Mouse (Mus musculus) ovary, adult 18-20 months (tissue): ENCODE measurements around the gene Ttc28.

Source experiments
- DNase-seq: peaks from one replicate; pipeline ENCODE4 v3.0.0; 2022; ENCODE audit warnings: low spot score, mixed read lengths

The Ttc28 gene

DNA sequence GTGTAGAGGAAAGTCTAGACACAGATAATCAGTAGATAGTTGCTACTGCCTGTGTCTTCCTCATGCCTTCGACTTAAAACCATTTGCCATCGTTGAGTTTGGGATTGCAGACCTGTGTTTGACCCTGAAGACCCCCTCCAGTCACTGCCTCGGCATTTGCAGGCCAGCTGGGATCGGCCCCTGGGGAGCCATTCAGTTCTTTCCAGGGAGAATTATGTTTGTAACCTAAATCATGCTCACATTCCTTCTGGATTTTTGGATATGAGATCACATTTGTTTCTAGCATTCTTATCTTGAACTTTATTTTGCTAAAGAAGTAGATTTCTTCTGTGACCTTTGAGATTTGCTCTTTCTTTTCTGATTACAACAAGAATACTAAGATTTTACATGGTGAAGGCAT is 80.5 kb downstream of the Ttc28 start:
- no peak for DNase-seq

DNA sequence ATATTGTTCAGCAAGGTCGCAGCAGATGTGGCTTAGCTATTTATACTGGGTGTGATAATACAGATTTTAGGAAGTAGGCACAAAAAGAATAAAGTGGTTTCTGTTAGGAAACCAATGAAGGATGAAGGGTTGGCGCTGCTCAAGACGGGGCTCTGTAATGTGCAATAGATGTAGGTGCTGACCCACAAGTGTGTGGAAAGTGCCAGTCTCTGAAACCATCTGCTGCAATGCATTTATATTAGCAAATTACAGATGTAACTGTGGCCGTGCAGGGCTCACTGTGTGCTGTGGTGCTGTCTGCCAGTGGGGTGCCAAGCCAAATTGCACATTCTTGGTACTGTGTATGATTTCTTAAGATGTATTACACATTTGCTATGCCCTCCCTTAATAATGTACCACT is 81.3 kb downstream of the Ttc28 start:
- no peak for DNase-seq

DNA sequence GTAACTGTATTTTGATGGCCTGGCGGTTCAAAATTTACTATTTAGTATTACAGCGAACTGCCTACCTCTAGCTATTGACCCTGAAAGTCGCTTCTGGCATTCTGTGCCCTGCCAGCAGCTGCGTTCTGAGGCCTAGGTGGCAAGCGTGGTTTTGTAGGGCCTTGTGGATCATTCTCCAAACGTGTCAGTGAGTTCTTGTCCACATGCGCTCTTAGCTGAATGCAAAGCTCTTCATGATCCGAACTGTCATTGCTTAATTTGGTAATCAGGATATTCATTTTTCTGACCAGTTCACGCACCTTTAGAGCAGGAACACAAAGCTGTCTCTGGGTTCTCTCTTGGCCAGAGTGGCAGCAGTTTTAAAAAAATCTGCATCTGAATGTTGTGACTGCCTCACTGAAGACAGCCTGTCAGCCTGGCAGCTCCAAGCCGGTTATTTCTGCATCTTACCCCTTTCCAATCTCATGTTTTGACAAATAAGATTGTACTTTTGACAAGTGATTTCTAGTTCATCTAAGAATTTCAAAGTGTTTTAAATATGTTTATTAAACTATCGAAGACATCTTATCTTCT is 88.0 kb downstream of the Ttc28 start:
- no peak for DNase-seq

DNA sequence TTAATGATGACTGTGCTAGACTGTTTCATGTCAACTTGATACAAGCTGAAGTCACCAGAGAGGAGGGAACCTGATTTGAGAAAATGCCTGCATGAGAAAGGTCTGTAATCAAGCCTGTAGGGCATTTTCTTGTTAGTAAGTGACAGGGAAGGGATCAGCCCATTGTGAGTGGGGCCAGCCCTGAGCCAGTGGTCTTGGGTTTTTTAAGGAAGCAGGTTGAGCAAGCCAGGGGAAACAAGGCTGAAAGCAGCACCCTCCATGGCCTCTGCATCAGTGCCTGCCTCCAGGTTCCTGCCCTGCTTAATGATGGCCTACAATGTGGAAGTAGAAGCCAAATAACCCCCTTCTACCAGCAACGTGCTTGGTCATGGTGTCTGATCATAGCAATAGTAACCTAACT is 89.0 kb downstream of the Ttc28 start:
- DNase-seq, result no peak

DNA sequence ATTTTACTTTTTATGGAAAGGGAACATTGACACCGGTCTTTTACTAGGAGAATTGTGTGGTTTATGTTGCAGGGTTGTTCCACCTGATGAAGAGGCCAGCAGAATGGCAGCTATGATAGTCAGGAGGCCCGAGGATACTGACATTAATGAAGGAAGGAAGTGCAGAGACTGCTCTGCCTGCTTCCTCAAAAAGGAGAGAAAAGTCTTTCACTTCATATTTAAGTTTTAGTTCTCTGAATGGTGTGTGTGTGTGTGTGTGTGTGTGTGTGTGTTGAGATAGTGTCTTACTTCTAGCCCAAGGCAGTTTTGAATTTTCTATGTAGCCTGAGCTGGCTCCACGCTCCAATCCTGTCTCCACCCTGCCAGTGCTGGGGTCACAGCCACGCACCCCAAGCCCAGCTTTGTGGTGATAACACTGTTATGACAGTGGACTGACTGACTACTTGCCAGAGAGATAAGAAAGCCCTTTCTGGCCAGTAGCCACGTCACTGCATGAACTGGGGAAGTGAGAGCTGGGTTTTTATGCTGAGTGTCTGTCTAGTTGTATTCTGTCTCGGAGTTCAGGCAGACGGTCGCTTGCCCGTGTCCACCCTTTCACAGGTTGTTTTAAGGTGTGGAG is 90.7 kb downstream of the Ttc28 start:
- DNase-seq, result peak; percentile 42

DNA sequence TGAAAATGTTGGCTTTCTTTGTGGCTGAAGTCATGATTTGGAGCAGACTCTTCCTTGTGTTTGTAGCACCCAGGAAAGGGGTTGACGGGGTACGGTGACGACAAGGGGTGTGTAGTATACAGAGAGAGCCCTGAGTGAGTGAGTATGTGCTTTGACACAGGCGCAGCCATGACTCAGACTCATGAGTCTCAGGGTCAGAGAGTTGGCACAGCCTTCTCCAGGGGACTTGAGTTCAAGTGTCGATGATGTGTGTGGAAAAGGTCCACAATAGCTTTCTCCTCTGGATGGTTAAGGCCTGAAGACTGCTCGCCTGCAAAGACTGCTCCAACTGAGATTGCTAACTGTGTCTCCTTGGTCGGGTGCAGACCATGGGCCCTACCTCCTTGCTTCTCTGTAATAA is 97.1 kb downstream of the Ttc28 start:
- DNase-seq, result no peak

DNA sequence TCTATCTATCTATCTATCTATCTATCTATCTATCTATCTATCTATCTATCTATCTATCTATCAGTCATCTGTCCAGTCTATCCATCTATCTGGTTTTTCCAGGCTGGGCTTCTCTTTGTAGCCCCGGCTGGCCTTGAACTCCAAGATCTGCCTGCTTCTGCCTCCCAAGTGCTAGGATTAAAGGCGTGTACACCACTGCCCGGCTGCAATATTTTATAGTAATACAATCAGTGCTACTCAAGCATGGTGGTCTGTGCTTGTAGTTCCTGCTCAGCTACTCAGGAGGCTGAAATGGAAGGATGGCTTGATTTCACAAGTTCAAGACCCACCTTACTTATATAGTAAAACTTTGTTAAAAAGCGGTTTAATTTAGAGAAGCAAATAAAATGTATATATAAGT is 98.2 kb downstream of the Ttc28 start:
- DNase-seq, result no peak

DNA sequence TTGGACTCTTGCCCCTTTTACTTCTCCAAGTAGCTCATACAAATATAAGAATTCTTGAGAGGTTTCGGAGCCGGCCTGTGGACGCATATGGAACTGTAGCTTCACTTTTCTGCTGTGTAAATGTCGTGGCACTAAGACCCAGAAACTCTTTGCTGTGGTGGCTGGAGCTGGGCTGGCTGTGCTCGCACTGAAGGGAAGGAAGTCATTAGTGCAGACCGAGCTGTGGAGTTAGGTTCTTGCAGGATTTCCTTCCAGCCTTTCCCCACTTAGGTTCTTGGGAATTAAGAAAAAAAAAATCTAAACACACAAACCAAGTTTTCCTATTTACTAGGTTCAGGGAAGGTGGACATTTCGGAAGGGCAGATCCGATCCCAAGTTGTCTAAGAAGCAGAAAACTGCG is 98.9 kb downstream of the Ttc28 start:
- peak; percentile 61 for DNase-seq

DNA sequence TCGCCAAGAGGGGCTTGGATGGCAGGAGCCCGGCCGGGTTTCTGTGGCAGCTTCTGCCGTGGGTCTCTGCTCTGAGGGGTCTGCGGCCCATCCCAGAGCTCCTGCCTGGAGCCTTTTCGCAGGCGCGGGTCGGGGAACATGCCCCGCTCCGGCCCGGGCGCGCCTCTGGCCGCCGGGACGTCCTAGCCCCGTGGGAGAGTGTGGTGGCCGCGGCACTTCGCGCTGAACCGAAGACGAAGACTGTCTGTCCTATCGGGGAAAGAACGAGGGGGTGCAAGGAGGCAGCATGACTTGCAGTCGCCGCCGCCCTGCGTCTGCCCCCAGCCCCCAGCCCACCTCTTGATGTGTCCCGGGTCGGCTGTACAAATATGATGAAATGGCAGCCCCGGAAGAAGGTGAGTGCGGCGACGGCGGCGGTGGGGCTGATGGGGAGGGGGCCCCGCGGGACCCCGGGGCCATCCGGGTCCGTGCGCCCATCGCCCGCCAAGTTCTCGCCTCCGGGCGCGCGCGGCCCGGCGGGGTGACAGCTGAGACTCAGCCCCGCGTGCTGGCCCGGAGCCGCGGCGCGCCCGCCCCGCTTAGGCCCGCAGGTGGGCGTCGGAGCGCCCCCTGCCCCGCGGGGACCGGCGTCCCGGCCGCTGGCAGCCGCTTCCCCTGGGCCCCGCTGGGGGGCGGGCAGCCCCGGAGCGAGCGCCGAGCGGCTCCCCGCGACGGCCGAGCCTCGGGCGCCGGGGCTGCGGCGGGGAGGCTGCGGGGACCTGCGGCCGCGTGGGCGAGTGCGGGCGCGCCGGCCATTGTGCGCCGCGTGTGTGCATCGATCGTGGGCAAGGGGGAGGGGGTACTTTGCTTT is 99.6 kb downstream of the Ttc28 start:
- DNase-seq, result peak; percentile 6

DNA sequence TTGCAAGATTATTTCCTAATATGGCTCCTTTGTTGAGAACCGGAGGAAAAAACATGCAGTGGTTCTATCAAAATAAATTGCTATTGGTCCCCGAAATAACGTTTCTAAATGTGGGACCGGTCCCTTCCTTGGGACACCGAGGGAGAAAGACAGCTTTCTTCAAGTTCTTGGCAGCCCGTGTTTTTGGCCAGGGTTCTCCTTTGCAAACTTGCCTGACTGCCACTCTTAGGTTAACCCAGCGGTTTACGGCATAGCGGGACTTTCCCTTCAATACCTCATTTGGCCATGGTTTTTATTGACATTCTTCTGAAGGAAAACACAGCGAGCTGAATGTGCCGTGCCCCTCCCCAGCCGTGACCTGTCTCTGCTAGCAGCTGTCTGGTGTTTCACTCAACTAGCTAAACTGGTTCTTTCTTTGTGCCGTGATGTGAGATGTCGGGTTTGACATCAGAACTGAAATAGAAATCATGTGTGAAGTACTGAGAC is 100.3 kb downstream of the Ttc28 start:
- peak; percentile 32 for DNase-seq

DNA sequence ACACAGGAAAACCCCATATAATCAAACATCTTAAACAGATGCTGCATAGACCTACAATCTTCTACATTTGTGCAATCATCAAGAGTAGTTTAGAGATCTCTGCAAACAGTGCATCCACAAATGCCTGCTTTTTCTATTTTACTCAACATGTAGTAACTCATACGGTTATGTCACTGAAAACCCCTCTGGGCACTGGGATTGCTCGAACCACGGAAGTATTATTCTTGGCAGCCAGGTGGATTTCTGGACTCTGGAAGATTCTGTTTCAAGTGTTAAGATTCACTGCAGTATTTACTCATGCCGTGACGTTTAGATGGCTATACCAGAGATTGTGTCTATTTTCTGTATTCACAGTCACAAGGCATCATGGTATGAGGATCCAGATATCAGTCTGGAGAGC is 101.0 kb downstream of the Ttc28 start:
- no peak for DNase-seq

DNA sequence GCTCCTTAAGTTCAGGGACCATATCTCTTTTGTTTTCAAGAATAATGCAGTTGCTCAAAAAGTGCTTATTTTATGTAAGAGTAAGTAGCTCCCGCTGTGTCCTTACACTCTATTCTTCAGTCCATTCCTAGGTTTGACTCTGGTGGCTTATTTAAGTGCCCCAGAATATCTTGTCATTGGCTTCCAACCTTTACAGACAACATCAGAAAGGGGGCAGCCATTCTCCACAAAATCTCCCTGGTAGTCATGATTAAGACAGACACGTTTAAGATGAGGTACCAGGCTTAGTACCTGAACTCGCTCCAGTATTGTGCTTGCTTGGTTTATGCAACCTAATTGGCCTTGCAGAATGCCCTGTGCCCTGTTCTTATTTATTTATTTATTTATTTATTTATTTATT is 102.8 kb downstream of the Ttc28 start:
- DNase-seq, result no peak

DNA sequence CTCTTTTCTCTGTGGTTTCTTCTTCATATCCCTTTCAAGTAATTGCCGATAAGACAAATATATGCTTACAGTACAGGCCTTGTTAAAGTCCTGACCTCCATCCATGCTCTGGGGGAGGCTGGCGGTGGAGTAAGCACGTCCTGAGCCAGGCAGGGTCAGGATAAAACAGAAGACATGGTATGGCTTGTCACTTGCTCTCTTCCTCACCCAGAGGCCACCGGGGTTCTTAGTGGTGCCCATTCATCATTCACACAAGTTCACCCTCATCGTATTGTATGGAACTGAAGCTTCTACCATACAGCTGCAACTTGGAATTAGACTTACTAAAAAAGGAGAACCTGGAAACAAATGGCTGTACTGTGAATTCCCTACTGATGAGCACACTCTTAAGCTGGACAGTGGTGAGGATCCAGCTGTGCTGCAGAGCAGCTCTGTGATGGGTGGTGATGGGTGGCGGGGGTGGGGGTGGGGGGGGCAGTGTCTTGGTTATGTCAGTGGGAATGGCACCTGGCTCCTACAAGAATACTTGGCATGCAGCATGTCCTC is 104.6 kb downstream of the Ttc28 start:
- DNase-seq, result no peak

DNA sequence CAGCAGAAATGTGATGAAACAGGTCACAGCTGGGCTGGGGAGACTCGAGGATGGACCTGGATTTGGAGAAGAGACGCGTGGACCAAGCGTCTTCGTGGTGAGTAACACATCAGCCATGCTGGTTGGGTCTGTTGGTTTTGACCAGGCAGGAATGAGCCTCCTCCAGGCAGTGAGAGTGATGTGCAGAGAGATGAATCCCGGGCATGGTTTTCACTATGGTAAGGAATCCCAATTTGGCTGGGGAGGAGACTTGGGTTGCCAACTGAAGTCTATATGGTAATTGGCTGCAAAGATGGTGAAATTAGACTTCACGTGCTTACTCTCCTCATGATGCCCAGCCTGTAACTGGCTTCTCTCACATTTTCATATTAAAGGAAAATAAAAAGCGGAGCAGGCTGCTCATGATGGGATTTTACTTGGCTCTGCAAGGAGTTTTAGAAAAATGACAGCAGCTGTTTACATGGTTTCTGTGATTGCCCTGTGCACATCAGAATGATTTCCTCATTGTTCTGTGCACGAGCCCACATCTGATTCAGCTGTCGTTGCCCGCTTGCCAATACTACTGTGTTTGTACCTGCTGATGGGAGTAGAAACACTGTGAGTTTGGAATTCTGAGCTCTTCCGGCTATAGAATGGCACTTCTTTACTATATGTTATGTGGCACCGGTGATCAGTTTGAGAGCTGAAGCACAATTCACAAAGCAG is 117.4 kb downstream of the Ttc28 start:
- DNase-seq, result no peak

DNA sequence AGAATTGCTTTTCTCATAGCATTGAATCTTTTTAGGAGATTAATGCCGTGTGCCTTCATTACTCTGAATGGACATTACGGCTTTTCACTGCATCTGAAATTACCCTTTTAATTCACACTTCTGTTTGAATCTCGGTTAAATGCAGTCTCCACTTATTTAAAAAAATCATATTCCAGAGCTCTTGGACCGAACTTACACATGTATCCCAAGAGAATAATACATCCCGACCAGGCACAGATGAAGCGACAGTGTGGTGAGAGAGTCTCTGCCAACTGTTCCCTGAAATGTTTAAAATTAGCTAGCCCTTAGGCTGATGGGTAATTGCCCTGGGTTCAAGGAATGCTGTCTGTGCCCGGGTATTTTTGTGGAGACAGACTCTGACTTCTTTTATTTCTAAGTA is 118.1 kb downstream of the Ttc28 start:
- DNase-seq, result no peak

DNA sequence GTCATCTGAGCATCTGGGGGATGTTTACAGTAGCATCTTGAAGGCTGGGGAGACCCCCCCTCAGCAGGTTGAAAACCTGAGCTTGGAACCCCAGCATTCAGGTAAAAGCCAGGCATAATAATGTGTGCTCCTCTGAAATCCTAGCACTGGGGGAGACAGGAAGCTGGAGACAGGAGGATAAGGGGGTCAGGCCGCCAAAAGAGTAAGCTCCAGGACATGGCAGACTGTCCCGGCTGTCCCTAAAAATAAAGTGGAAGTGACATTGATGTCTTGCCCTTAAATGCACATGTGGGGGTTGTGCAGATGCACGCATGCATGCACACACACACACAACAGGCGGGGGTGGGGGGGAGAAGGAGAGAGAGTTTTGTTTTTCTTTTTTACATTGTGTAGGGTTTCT is 118.7 kb downstream of the Ttc28 start:
- no peak for DNase-seq

DNA sequence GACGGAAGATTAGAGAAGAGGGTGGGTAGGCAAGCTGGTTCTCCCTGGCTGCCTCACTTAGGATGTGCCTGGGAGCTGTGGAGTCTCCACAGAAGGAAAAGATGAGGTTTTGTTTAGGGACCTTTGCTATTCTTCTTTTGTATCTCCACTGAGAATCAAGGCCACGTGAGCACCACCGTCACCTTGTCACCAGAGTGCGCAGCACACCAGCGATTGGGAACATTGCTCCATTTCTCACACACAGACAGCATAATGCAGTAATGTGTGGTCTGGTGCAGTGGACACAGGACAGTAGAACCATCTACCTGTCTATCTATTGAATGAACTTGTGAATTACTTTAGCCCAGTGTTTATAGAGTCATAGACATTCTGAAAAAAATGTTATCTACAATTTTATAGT is 121.3 kb downstream of the Ttc28 start:
- no peak for DNase-seq

DNA sequence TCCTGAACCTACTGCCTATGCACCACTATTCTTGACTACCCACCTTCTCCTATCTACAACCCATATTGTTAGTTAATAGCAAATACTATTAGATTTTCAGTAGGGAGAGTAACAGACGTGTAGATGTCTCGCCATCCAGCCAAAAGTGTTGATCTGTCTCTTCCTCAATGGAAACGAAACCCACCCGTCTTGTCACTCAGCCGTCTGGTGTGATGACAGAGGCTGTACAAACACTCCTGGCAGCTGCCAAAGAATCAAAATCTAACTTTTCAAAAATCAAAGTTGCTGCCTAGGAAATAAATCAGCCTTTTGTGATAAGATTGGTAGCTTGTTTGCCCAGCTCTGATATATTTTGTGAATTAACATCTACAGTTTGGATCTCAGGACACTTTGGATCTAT is 123.6 kb downstream of the Ttc28 start:
- DNase-seq, result no peak

DNA sequence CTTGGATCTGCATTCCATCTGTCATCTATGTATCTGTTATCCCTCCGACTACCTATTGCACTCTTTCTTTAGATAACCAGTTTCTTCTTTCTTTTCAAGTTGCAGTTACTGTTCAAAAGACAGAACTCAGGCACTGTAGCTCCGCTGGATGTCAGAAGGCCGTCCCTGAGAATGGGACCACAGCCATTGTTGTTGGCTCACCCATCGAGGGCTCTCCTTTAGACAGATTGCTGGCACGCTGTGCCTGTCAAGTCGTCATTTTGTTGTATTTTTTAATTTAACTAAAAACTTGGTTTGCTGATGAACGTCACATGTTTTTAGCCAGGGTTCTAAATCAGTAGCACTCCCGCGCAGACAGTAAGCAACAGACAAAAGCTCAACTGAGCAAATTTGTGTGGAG is 124.1 kb downstream of the Ttc28 start:
- no peak for DNase-seq

DNA sequence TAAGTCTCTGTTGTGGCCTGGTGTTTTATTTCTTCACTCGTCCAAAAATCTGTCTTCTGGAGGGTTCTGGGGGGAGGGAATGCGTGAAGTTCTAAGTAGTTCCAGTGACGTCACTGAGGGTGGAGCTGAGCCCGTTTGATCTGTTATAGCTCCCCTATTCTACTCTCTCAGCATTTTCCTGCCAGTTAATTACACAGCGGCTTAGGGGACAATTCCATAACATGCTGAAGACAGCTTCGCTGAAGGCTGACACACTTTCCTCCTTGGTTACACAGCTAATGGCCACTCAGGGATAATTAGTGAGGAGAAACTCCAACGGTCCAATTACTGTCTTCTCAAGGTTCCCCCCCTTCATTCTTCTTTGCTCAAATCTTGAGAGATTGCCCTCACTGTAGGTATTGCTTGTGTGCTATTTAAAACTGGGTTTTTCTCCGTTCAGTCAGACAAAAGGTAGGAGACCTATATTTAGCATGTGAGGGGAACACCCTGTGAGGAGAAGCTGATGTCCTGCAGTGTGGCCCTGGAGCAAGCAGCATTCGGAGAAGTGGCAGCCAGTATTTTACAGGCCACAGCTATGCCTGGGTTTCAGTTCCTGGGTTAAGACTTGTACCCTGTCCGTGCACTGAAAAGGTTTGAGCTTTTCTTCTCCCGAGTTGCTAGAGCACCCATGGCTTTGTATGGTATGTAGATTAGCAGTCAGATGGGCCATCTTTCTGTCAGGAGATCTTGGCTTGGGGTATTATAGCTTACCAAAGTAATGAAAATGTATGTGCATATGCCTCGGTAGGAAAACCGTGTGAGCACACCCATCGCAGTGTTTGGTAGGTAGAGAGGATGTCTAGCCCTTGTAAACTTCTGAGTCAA is 126.9 kb downstream of the Ttc28 start:
- no peak for DNase-seq

DNA sequence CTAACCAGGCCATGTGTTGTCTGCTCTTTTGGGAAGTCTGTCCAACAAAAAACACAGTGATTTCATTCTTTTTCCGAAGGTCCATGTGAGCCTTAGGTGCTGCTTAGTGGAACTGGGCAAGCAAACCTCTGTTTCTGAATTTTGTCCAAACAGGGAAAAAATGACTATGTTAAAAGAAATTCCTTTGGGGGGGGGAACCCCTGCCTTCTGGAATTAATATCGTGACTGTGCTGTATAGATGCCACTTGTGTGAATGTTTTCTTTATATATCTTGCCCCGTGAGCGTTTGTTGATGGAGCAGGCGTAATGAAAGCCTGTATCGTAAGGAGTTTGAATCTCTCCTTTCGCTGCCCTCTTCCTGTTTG is 127.5 kb downstream of the Ttc28 start:
- DNase-seq, result no peak

DNA sequence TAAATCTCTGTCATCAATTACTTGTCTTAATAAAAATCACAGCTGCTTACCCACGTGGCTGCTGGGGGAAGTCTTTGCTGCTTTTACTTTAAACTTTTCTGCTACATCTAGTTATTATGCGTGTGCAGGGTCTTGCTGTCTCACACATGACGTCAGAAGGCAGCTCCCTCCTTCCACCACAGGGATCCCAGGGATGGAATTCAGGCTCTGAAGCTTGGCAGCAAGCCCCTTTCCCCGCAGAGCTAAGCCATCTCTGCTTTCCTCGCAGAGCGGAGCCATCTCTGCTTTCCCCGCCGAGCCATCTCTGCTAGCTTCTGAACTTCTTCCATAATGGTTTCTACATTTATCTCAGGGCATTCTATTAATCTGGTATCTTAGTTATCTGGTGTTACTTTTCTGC is 128.3 kb downstream of the Ttc28 start:
- no peak for DNase-seq
